Mouse (Mus musculus): ENCODE data around the gene Scyl2.

- TF ChIP-seq GATA1 (IDR thresholded peaks at IDR 0.05; ENCODE audit: low read length) (no peak), TAL1 (IDR thresholded peaks at IDR 0.05; ENCODE audit: low read length) (no peak)
Observed at GRCm38 (mm10) chr10:89720796-89721195, 34.7 kb upstream of the Scyl2 start.
